Mouse (Mus musculus) lung, postnatal 4 days (tissue): ENCODE data around the gene Kdm5c.

Experiments
- DNase-seq, 2 experiments: peaks; one replicate each; pipeline ENCODE4 v3.0.0; 2021

The Kdm5c gene

GRCm38 (mm10) chrX:152306224-152306623 lies 73.4 kb downstream of the Kdm5c start:
- no peak for DNase-seq

- no peak for DNase-seq
Measured at GRCm38 (mm10) chrX:152307371-152307770, 74.6 kb downstream of the Kdm5c start.

GRCm38 (mm10) chrX:152307942-152308341 lies 75.1 kb downstream of the Kdm5c start:
- peak; percentile 18 to 49 for DNase-seq

GRCm38 (mm10) chrX:152320535-152320934 lies 87.7 kb downstream of the Kdm5c start:
- DNase-seq = no peak

GRCm38 (mm10) chrX:152322776-152323175 lies 90.0 kb downstream of the Kdm5c start:
- peak in 1 of 2 experiments; percentile 12 for DNase-seq

GRCm38 (mm10) chrX:152323584-152323983 lies 90.8 kb downstream of the Kdm5c start:
- no peak for DNase-seq
